Mouse (Mus musculus) neural tube, embryonic 14.5 days (tissue): ENCODE measurements around the gene M6pr. TPM values are rescaled to one million over a fixed set of nuclear protein-coding genes. Genes with fewer than 3 reads are reported as not detected.

ENCODE experiments used
- ATAC-seq: fragments of 200-750 bp; cut with Nextera tagmentation; 2 replicates; pipeline ENCODE4 v1.8.0; 2017; ENCODE audit warnings: low read depth, mild to moderate bottlenecking, moderate TSS enrichment, moderate library complexity
- H3K27ac ChIP-seq: fragments of 300-500 bp; sonication (generic); 2 replicates; pipeline ENCODE4 v1.5.1; 2014; ENCODE audit warnings: low read depth, mild to moderate bottlenecking, control low read depth, low read length, moderate library complexity, mixed read lengths
- H3K27me3 ChIP-seq: fragments of 300-500 bp; sonication (generic); 2 replicates; pipeline ENCODE4 v1.6.1; 2014; ENCODE audit warnings: low read length; ENCODE audit not compliant: control insufficient read depth, insufficient read depth
- H3K36me3 ChIP-seq: fragments of 300-500 bp; sonication (generic); 2 replicates; pipeline ENCODE4 v1.6.1; 2014; ENCODE audit warnings: low read length, mixed read lengths; ENCODE audit not compliant: control insufficient read depth, insufficient read depth
- H3K4me1 ChIP-seq: fragments of 300-500 bp; sonication (generic); 2 replicates; pipeline ENCODE4 v1.6.1; 2014; ENCODE audit warnings: low read length; ENCODE audit not compliant: control insufficient read depth, insufficient read depth
- H3K4me2 ChIP-seq: fragments of 300-500 bp; sonication (generic); 2 replicates; pipeline ENCODE4 v1.6.1; 2014; ENCODE audit warnings: mild to moderate bottlenecking, low read depth, low read length, control low read depth
- H3K4me3 ChIP-seq: fragments of 300-500 bp; sonication (generic); 2 replicates; pipeline ENCODE4 v1.5.1; 2014; ENCODE audit warnings: low read depth, low read length, control low read depth, mixed read lengths
- H3K9ac ChIP-seq: fragments of 300-500 bp; sonication (generic); replicated peaks from 2 replicates; pipeline ENCODE4 v1.6.1; 2014; ENCODE audit warnings: low read depth, mild to moderate bottlenecking, control low read depth, low read length, mixed read lengths
- H3K9me3 ChIP-seq: fragments of 300-500 bp; sonication (generic); 2 replicates; pipeline ENCODE4 v1.6.1; 2016; ENCODE audit warnings: low read length; ENCODE audit not compliant: control insufficient read depth
- WGBS: fragments of 180-500 bp; shearing (Covaris S2); extraction: QIAGEN DNeasy Blood & Tissue Kit; methylation state at CpG from one replicate; pipeline ENCODE4 v1.1.7; 2014; 5-methylcytosine and 5-hydroxymethylcytosine counted together
- polyA plus RNA-seq: library from polyadenylated mRNA; unstranded; fragments of >200 nt; fragmentation: Nextera tagmentation; extraction: Ambion mirVana; gene quantifications from 2 replicates; pipeline ENCODE4 v1.2.1, GENCODE M21; 2014

M6pr gene
- polyA plus RNA-seq, 1 experiment from 2014 or later, result 46.1 TPM

GRCm38 (mm10) chr6:122284304-122284703 is 24.2 kb upstream of the M6pr start:
- 90% methylated on average over 4 of the region's 4 CpGs for WGBS
- no peak for ATAC-seq
- no peak overlapping the region for H3K4me2 ChIP-seq

DNA sequence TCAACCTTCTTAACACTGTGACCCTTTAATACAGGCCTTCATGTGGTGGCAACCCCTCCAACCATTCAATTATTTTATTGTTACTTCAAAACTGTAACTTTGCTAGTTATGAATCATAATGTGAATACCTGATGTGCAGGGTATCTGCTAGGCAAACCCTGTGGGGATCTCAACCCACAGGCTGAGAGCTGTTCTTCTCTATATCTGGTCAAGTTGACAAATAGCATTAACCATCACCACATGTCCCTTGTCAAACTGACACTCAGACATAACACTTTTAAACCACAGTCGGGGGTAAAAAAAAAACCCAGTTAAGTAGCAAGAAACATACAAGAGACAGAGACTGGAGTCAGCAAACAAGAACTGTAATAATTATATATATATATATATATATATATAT is 23.7 kb upstream of the M6pr start:
- Histone ChIP-seq H3K9me3 (no peaks in the 10 kb centered on the region), H3K9ac (no peak overlapping the region), H3K27ac (no peak overlapping the region), H3K36me3 (no peaks in the 10 kb centered on the region), H3K4me2 (no peak overlapping the region), H3K27me3 (no peaks in the 10 kb centered on the region), H3K4me1 (no peaks in the 10 kb centered on the region), H3K4me3 (no peak overlapping the region)
- no peak for ATAC-seq
- WGBS, result 91% methylated on average over 1 of the region's 1 CpGs

More at GRCm38 (mm10) chr6:122284304-122284703, 24.2 kb upstream of the M6pr start:
- no peaks in the 10 kb centered on the region for H3K36me3 ChIP-seq
- H3K27me3 ChIP-seq, result no peaks in the 10 kb centered on the region
- no peak overlapping the region for H3K27ac ChIP-seq
- no peaks in the 10 kb centered on the region for H3K9me3 ChIP-seq
- H3K4me3 ChIP-seq, result no peak overlapping the region
- H3K9ac ChIP-seq, result no peak overlapping the region
- H3K4me1 ChIP-seq, result no peaks in the 10 kb centered on the region

GRCm38 (mm10) chr6:122288263-122288662 is 20.3 kb upstream of the M6pr start:
- Histone ChIP-seq H3K36me3 (no peaks in the 10 kb centered on the region), H3K27ac (no peak overlapping the region), H3K9ac (no peak overlapping the region), H3K9me3 (no peaks in the 10 kb centered on the region), H3K27me3 (no peaks in the 10 kb centered on the region), H3K4me3 (no peak overlapping the region), H3K4me1 (no peaks in the 10 kb centered on the region), H3K4me2 (no peak overlapping the region)
- ATAC-seq, result no peak
- 45% methylated on average over 1 of the region's 1 CpGs for WGBS

GRCm38 (mm10) chr6:122289313-122289712 is 19.2 kb upstream of the M6pr start:
- Histone ChIP-seq H3K27me3 (no peaks in the 10 kb centered on the region), H3K9ac (no peak overlapping the region), H3K4me3 (no peak overlapping the region), H3K4me1 (no peaks in the 10 kb centered on the region), H3K9me3 (no peaks in the 10 kb centered on the region), H3K36me3 (no peaks in the 10 kb centered on the region), H3K27ac (no peak overlapping the region), H3K4me2 (no peak overlapping the region)
- no peak for ATAC-seq
- WGBS, result 37% methylated on average over 1 of the region's 1 CpGs

DNA sequence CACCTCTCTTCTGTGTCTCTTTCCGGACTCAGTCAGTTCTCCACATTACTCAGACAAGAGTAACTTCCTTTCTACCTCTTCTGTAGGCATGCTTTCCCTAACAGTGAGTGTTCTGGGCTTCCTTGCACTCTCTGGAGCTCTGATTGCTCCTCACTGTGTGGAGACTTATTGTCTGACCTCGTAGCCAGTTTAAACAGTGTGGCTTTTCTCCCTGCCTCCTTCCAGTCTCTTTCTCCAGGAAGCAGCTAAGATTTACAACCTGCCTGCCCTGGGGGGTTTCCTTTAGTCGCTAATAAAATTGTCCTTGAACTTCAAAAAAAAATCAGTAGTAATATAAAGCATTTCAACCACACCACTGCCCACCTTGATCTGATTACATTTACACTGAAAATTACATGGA is 18.3 kb upstream of the M6pr start:
- Histone ChIP-seq H3K4me1 (no peaks in the 10 kb centered on the region), H3K9me3 (no peaks in the 10 kb centered on the region), H3K36me3 (no peaks in the 10 kb centered on the region), H3K4me2 (no peak overlapping the region), H3K9ac (no peak overlapping the region), H3K4me3 (no peak overlapping the region), H3K27me3 (no peaks in the 10 kb centered on the region), H3K27ac (no peak overlapping the region)
- WGBS, result 23% methylated on average over 3 of the region's 3 CpGs
- ATAC-seq, result no peak

DNA sequence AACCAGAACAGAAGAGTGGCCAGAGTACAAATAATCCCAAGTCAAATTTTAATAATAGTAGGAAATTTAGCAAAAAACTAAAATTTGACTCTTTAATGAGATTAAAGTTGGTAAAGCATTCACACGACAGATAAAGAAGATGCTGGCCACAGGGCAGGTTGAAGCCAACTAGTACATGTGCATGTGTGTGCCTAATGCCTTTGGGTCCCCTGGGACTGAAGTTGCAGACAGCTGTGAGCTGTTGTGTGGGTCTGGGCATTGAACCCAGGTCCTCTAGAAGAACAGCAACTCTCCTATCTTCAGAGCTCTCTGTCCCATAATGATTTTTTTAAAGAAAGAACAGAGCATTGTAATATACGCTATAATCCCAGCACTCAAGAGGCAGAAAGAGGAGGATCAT is 17.3 kb upstream of the M6pr start:
- Histone ChIP-seq H3K36me3 (no peaks in the 10 kb centered on the region), H3K27me3 (no peaks in the 10 kb centered on the region), H3K4me2 (no peak overlapping the region), H3K4me3 (no peak overlapping the region), H3K9me3 (no peaks in the 10 kb centered on the region), H3K9ac (no peak overlapping the region), H3K4me1 (no peaks in the 10 kb centered on the region), H3K27ac (no peak overlapping the region)
- no peak for ATAC-seq
- WGBS, result 84% methylated on average over 2 of the region's 2 CpGs

- WGBS, result 76% methylated on average over 3 of the region's 3 CpGs
- H3K27ac ChIP-seq, result no peak overlapping the region
- H3K27me3 ChIP-seq, result no peaks in the 10 kb centered on the region
- H3K4me1 ChIP-seq, result no peaks in the 10 kb centered on the region
- no peak for ATAC-seq
- H3K36me3 ChIP-seq, result no peaks in the 10 kb centered on the region
- no peaks in the 10 kb centered on the region for H3K9me3 ChIP-seq
- no peak overlapping the region for H3K4me2 ChIP-seq
- no peak overlapping the region for H3K9ac ChIP-seq
- H3K4me3 ChIP-seq, result no peak overlapping the region
Measured at GRCm38 (mm10) chr6:122291735-122292134, 16.8 kb upstream of the M6pr start.

DNA sequence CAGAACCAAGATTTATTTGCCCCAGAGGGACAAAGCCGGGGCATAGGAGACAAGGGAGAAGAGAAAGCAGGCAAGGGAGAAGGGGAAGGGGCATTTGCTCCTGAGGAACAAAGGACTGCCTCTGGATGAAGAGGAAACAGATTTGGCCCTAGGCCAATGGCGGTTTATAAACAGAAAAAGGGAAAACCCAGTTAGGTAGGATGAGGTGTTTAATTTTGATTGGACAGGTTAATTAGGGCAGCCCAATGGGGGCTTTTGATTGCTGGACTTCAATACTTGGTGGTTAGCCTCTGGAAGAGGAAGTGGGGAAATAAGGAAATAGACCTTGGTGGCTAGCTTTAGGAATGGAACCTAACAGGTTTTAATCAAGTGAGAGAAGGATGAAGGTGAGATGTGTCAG is 16.3 kb upstream of the M6pr start:
- no peaks in the 10 kb centered on the region for H3K9me3 ChIP-seq
- H3K4me1 ChIP-seq, result no peaks in the 10 kb centered on the region
- H3K9ac ChIP-seq, result no peak overlapping the region
- H3K4me3 ChIP-seq, result no peak overlapping the region
- H3K27ac ChIP-seq, result no peak overlapping the region
- ATAC-seq, result no peak
- 59% methylated on average over 2 of the region's 2 CpGs for WGBS
- no peaks in the 10 kb centered on the region for H3K36me3 ChIP-seq
- H3K27me3 ChIP-seq, result no peaks in the 10 kb centered on the region
- no peak overlapping the region for H3K4me2 ChIP-seq

DNA sequence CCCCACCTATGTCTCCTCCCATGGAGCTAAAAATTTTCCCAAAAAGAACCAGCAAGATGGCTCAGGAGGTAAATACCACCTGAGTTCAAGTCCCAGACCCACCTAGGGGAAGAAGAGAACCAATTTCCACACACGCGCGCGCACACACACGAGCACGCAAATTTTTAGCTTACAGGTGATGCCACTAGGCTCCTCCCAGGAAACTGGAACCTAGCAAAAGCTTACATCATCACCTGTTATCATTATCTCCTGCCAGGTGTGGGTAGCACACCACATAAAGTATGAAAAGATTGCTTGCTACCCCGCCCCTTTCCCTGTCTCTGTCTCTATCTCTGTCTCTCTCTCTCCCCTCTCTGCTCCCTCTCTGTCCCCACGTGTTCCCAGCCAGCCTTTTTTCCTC is 15.4 kb upstream of the M6pr start:
- no peaks in the 10 kb centered on the region for H3K36me3 ChIP-seq
- no peak overlapping the region for H3K4me3 ChIP-seq
- H3K27me3 ChIP-seq, result no peaks in the 10 kb centered on the region
- ATAC-seq, result no peak
- no peaks in the 10 kb centered on the region for H3K9me3 ChIP-seq
- WGBS, result 92% methylated on average over 8 of the region's 8 CpGs
- no peak overlapping the region for H3K9ac ChIP-seq
- no peak overlapping the region for H3K27ac ChIP-seq
- H3K4me2 ChIP-seq, result no peak overlapping the region
- no peaks in the 10 kb centered on the region; the same call in 1 of the 2 replicates for H3K4me1 ChIP-seq

DNA sequence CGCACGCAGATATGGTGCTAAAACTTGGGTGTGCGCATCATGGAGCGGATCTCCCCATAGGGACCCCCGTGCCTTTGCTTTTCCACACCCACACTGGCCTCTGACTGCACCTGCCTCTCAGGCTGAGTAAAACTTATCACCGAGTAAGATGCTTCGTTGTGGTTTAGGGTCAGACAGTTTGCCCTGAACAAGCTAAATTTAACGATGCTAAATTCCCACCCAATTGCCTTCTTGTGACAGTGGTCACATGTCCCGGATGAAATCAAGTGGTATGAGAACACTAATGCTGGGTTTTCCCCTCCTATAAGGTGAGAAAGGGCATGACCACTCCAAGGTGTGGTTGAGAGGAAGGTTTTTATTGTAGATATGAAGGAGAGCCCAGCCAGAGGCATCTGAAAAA is 14.7 kb upstream of the M6pr start:
- Histone ChIP-seq H3K27me3 (no peaks in the 10 kb centered on the region), H3K4me3 (no peak overlapping the region), H3K27ac (no peak overlapping the region), H3K9ac (no peak overlapping the region), H3K36me3 (no peaks in the 10 kb centered on the region), H3K4me1 (no peaks in the 10 kb centered on the region; the same call in 1 of the 2 replicates), H3K9me3 (no peaks in the 10 kb centered on the region), H3K4me2 (no peak overlapping the region)
- ATAC-seq, result no peak
- 91% methylated on average over 9 of the region's 9 CpGs for WGBS
